Mouse (Mus musculus) kidney, adult 2 months (tissue): Measurements from ENCODE around the gene Med25.

Experiments used
- CTCF ChIP-seq: fragments of 200-500 bp; conservative IDR thresholded peaks from 2 replicates; pipeline ENCODE4 v1.5.1; 2011; ENCODE audit warnings: low read depth, mild to moderate bottlenecking, control low read depth, low read length, moderate library complexity, mixed read lengths; ENCODE audit not compliant: insufficient read depth, insufficient read length
- POLR2A ChIP-seq: fragments of 200-500 bp; IDR thresholded peaks from one replicate; pipeline ENCODE4 v1.6.1; 2011; ENCODE audit warnings: low read depth, low read length, control low read depth

DNA sequence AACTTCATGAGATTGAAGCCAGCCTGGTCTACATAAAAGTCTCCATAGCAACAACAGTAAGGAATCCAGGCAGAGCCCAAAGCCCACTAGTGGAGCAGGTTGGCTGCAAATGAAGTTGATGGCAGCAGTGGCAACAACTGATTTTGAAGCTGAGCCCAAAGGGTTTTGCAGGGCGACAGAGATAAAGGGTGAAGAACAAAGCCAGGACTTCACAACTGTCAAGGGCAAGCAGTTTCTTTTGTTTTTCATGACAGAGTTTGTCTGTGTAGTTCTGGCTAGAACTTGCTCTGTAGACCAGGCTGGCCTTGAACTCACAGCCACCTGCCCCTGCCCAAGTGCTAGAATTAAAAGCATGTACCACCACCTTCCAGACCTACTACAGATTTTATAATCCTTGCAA lies 21.3 kb downstream of the Med25 start:
- TF ChIP-seq CTCF (no peak), POLR2A (no peak)
